ENCODE assay signal across 8 mouse cellular contexts in the genomic region with DNA sequence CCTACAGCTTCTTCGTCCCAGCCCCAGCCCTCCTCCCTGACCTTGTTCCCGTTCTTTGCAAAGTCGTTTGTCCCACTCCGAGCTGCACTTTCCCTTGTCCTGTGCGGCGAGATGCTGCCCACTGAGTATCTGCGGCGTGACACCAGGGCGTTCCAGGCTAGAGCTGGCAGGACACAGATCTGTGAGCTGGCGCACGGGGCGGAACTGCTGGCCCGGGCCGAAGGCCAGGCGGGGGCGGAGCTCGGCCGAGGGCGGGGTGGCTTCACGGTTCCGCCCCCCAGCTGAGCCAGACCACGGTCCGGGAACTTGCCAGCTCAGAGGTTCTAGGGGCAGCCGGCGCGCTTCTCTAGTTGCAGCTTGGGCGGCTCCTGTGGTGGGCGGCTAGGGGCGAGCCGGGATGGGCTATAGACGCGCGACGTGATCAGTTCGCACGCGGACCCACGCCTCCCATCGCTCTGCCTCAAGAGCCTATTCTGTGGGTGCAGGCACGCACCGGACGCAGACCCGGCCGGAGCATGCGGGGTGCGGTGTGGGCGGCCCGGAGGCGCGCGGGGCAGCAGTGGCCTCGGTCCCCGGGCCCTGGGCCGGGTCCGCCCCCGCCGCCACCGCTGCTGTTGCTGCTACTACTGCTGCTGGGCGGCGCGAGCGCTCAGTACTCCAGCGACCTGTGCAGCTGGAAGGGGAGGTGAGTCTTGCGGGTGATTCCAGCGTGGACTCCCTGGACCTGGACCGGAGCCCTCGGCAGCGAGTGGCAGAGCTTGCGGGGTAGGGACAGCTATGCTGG. TPM values are rescaled to one million over a fixed set of nuclear protein-coding genes. Genes with fewer than 3 reads are reported as not detected.
DNase-seq lines count a peak whose midpoint lies in the region; ATAC-seq lines count a peak whose summit lies in the region.

No protein-coding gene starts in this region.

- no peaks in the 10 kb centered on the region for H3K36me3 ChIP-seq in hindbrain, embryonic 11.5 days (ENCODE audit: control insufficient read depth, insufficient read depth, low read length)

- H3K9me3 ChIP-seq in hindbrain, embryonic 11.5 days (ENCODE audit: control insufficient read depth, low read length): no peaks in the 10 kb centered on the region

- no peaks in the 10 kb centered on the region for H3K4me1 ChIP-seq in hindbrain, embryonic 11.5 days (replicated peaks; ENCODE audit: control insufficient read depth, insufficient read depth, low read length)

- DNase-seq in NIH3T3 (ENCODE audit: low read depth): peak; percentile 97
- DNase-seq in cerebellum, postnatal 10 days: peak; percentile 83 to 93
- peak; percentile 68 to 83 for DNase-seq in frontal cortex, postnatal 10 days (ENCODE audit: low spot score in 2 of 2)
- peak; percentile 78 for DNase-seq in hindbrain, embryonic 11.5 days (ENCODE audit: low spot score)
- peak; percentile 76 to 85 for DNase-seq in layer of hippocampus, postnatal 14 days (ENCODE audit: low spot score in 2 of 2)
- DNase-seq in lung, postnatal 10 days: peak; percentile 95
- DNase-seq in ovary, postnatal 14 days (ENCODE audit: low spot score): peak; percentile 91
- peak; percentile 63 for DNase-seq in thymus, postnatal 4 days

- H3K4me2 ChIP-seq in hindbrain, embryonic 11.5 days (replicated peaks; ENCODE audit: low read depth, low read length): peak overlapping the region; percentile 97

- peaks cover 17% of the 10 kb centered on the region for H3K27me3 ChIP-seq in hindbrain, embryonic 11.5 days (ENCODE audit: control insufficient read depth, insufficient read depth, low read length)

- peak overlapping the region; percentile 67 for H3K4me3 ChIP-seq in hindbrain, embryonic 11.5 days (ENCODE audit: low read depth, low read length)

- peak; percentile 87 for ATAC-seq in hindbrain, embryonic 11.5 days (ENCODE audit: low FRiP score)

- H3K27ac ChIP-seq in hindbrain, embryonic 11.5 days (ENCODE audit: low read depth, low read length): no peak overlapping the region

- WGBS in hindbrain, embryonic 11.5 days: under 1% methylated on average over 61 of the region's 69 CpGs

- peak overlapping the region; percentile 55 for H3K9ac ChIP-seq in hindbrain, embryonic 11.5 days (ENCODE audit: low read depth, low read length)

RNA-seq across cellular contexts. Expression of a gene that starts 1.0 kb away (rescaled TPM):
- 18.0 and 27.7 TPM in 2 replicates for polyA plus RNA-seq in hindbrain, embryonic 11.5 days (2014; fragmentation: Nextera tagmentation; extraction: Ambion mirVana)
- 10 to 100 TPM; 10.2 to 10.4 TPM for total RNA-seq in layer of hippocampus, postnatal 14 days (2021)

RNA-seq across cellular contexts. Expression of a gene that starts 29.4 kb away (rescaled TPM):
- polyA plus RNA-seq in hindbrain, embryonic 11.5 days (2014; fragmentation: Nextera tagmentation; extraction: Ambion mirVana): 4.1 and 5.6 TPM in 2 replicates
- total RNA-seq in layer of hippocampus, postnatal 14 days (2021): 1 to 10 TPM; 6.6 to 8.7 TPM
